Mouse (Mus musculus) kidney, adult 2 months (tissue): ENCODE results near the gene Stx12.

ENCODE experiments used
- CTCF ChIP-seq: fragments of 200-500 bp; conservative IDR thresholded peaks from 2 replicates; pipeline ENCODE4 v1.5.1; 2011; ENCODE audit warnings: low read depth, mild to moderate bottlenecking, control low read depth, low read length, moderate library complexity, mixed read lengths; ENCODE audit not compliant: insufficient read depth, insufficient read length
- POLR2A ChIP-seq: fragments of 200-500 bp; IDR thresholded peaks from one replicate; pipeline ENCODE4 v1.6.1; 2011; ENCODE audit warnings: low read depth, low read length, control low read depth

GRCm38 (mm10) chr4:132884844-132885374 lies 600 bp upstream of the Stx12 start:
- no peak for TF ChIP-seq CTCF
- no peak for TF ChIP-seq POLR2A
